Mouse (Mus musculus): Measurements from ENCODE around the gene Malrd1. TPM values are rescaled to one million over a fixed set of nuclear protein-coding genes. Genes with fewer than 3 reads are reported as not detected.
"Not testable (repeated sequence)": the region's sequence is repeated elsewhere in the genome, so short reads cannot be mapped to it uniquely, and the experiment has no call there.

Gene Malrd1
- polyA plus RNA-seq, 1 experiment from 2014 or later = 0.09 TPM

DNA sequence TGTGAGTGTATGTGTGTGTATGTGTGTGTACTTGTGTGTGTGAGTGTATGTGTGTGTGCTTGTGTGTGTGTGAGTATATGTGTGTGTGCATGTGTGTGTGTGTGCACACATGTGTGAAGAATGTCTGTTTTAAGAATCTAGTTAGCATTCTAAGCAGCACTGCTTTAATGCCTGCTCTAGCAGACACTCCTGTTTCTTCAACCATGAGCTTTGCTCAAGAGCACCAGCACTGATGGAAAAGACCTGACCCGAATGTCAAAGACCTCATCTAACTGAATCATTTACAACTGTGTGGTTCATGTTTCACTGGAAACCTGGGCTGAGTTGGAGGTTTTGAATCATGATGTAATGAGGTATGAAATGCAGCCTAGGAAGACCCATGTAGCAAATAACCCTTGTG, 406.1 kb downstream of the Malrd1 start:
- Histone ChIP-seq H3K4me3 (ENCODE audit: low read length) (no peak overlapping the region), H3K36me3 (ENCODE audit: control insufficient read depth, insufficient read depth, low read length) (no peaks in the 10 kb centered on the region), H3K4me2 (ENCODE audit: low read length) (no peak overlapping the region), H3K27me3 (replicated peaks; ENCODE audit: control insufficient read depth, insufficient read depth, low read length) (no peaks in the 10 kb centered on the region), H3K27ac (ENCODE audit: low read depth, low read length) (no peak overlapping the region), H3K9ac (ENCODE audit: low read depth, low read length) (no peak overlapping the region), H3K9me3 (ENCODE audit: control insufficient read depth, low read length) (no peaks in the 10 kb centered on the region), H3K4me1 (ENCODE audit: control insufficient read depth, insufficient read depth, low read depth, low read length) (no peaks in the 10 kb centered on the region)
- ATAC-seq = no peak
- WGBS = 69% methylated on average over 1 of the region's 1 CpGs

DNA sequence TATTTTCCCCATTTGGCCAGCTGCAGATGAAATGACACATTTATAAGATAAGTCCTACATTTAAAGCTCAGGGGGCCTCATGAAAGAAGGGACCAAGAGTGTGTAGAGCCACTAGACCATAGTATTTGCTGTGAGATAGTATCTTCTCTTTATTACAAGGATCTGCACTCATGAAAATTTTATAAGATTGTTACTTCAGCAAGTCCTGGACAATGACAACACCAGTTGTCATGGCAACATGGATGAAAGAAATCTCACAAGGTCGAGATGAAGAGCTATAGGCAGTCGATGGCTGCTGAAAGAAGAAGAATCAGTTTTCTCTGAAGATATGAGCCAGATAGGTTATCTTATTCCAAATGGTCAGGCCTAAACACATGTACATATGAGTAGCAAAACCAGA, 476.6 kb downstream of the Malrd1 start:
- WGBS = 29% methylated on average over 2 of the region's 2 CpGs
- Histone ChIP-seq H3K4me1 (ENCODE audit: control insufficient read depth, insufficient read depth, low read depth, low read length) (no peaks in the 10 kb centered on the region), H3K9me3 (ENCODE audit: control insufficient read depth, low read length) (no peaks in the 10 kb centered on the region), H3K27me3 (replicated peaks; ENCODE audit: control insufficient read depth, insufficient read depth, low read length) (no peaks in the 10 kb centered on the region), H3K36me3 (ENCODE audit: control insufficient read depth, insufficient read depth, low read length) (no peaks in the 10 kb centered on the region), H3K27ac (ENCODE audit: low read depth, low read length) (no peak overlapping the region), H3K9ac (ENCODE audit: low read depth, low read length) (no peak overlapping the region), H3K4me3 (ENCODE audit: low read length) (no peak overlapping the region), H3K4me2 (ENCODE audit: low read length) (no peak overlapping the region)
- no peak for ATAC-seq

- H3K27me3 ChIP-seq (replicated peaks; ENCODE audit: control insufficient read depth, insufficient read depth, low read length); H3K9me3 ChIP-seq (ENCODE audit: control insufficient read depth, low read length); H3K4me1 ChIP-seq (ENCODE audit: control insufficient read depth, insufficient read depth, low read depth, low read length); H3K4me3 ChIP-seq (ENCODE audit: low read length); H3K4me2 ChIP-seq (ENCODE audit: low read length); H3K27ac ChIP-seq (ENCODE audit: low read depth, low read length); H3K9ac ChIP-seq (ENCODE audit: low read depth, low read length); ATAC-seq; H3K36me3 ChIP-seq (ENCODE audit: control insufficient read depth, insufficient read depth, low read length): not testable (repeated sequence)
- WGBS = 85% methylated on average over 2 of the region's 2 CpGs
Measured at GRCm38 (mm10) chr2:16017046-16017445, 490.8 kb downstream of the Malrd1 start.

DNA sequence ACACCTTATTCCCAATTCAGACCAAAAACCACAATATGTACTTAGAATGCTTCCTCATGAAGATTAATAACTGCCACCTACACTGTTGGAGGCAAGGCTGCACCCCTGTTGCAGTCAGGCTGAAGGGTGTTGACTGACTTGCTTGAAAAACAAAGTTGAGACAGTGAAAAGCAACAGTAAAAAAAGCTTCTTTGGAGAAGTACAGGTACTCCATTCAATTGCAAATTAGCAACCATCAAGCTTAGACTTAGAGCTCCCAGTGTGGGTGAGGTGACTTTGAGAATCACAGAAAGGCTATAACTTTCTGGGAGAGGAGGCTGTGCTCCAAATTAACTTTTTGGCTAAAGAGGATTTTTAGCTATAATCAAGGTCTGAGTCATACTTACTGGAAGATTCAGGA, 491.4 kb downstream of the Malrd1 start:
- H3K9me3 ChIP-seq (ENCODE audit: control insufficient read depth, low read length); H3K36me3 ChIP-seq (ENCODE audit: control insufficient read depth, insufficient read depth, low read length): not testable (repeated sequence)

GRCm38 (mm10) chr2:16029752-16030151, 503.5 kb downstream of the Malrd1 start:
- Histone ChIP-seq H3K9me3 (ENCODE audit: control insufficient read depth, low read length) (no peaks in the 10 kb centered on the region), H3K4me3 (ENCODE audit: low read length) (no peak overlapping the region), H3K27ac (ENCODE audit: low read depth, low read length) (no peak overlapping the region), H3K9ac (ENCODE audit: low read depth, low read length) (no peak overlapping the region), H3K36me3 (ENCODE audit: control insufficient read depth, insufficient read depth, low read length) (no peaks in the 10 kb centered on the region), H3K4me2 (ENCODE audit: low read length) (no peak overlapping the region), H3K27me3 (replicated peaks; ENCODE audit: control insufficient read depth, insufficient read depth, low read length) (no peaks in the 10 kb centered on the region), H3K4me1 (ENCODE audit: control insufficient read depth, insufficient read depth, low read depth, low read length) (no peaks in the 10 kb centered on the region)
- WGBS = 44% methylated on average over 12 of the region's 12 CpGs
- ATAC-seq = no peak

More for the DNA sequence above, 491.4 kb downstream of the Malrd1 start:
- not testable (repeated sequence) for H3K27ac ChIP-seq (ENCODE audit: low read depth, low read length); H3K4me1 ChIP-seq (ENCODE audit: control insufficient read depth, insufficient read depth, low read depth, low read length); H3K4me3 ChIP-seq (ENCODE audit: low read length); H3K9ac ChIP-seq (ENCODE audit: low read depth, low read length); H3K4me2 ChIP-seq (ENCODE audit: low read length); ATAC-seq; H3K27me3 ChIP-seq (replicated peaks; ENCODE audit: control insufficient read depth, insufficient read depth, low read length)

- 61% methylated on average over 4 of the region's 4 CpGs for WGBS
- Histone ChIP-seq H3K27ac (ENCODE audit: low read depth, low read length) (no peak overlapping the region), H3K4me3 (ENCODE audit: low read length) (no peak overlapping the region), H3K4me1 (ENCODE audit: control insufficient read depth, insufficient read depth, low read depth, low read length) (no peaks in the 10 kb centered on the region), H3K9me3 (ENCODE audit: control insufficient read depth, low read length) (no peaks in the 10 kb centered on the region), H3K27me3 (replicated peaks; ENCODE audit: control insufficient read depth, insufficient read depth, low read length) (no peaks in the 10 kb centered on the region), H3K4me2 (ENCODE audit: low read length) (no peak overlapping the region), H3K36me3 (ENCODE audit: control insufficient read depth, insufficient read depth, low read length) (no peaks in the 10 kb centered on the region), H3K9ac (ENCODE audit: low read depth, low read length) (no peak overlapping the region)
- no peak for ATAC-seq
Measured at GRCm38 (mm10) chr2:16031559-16031958, 505.3 kb downstream of the Malrd1 start.

- WGBS = 71% methylated on average over 3 of the region's 3 CpGs
- H3K9ac ChIP-seq (ENCODE audit: low read depth, low read length) = no peak overlapping the region
- no peak for ATAC-seq
- H3K4me1 ChIP-seq (ENCODE audit: control insufficient read depth, insufficient read depth, low read depth, low read length) = no peaks in the 10 kb centered on the region
- no peak overlapping the region for H3K4me3 ChIP-seq (ENCODE audit: low read length)
- H3K4me2 ChIP-seq (ENCODE audit: low read length) = no peak overlapping the region
- no peaks in the 10 kb centered on the region for H3K27me3 ChIP-seq (replicated peaks; ENCODE audit: control insufficient read depth, insufficient read depth, low read length)
- no peaks in the 10 kb centered on the region for H3K9me3 ChIP-seq (ENCODE audit: control insufficient read depth, low read length)
- no peak overlapping the region for H3K27ac ChIP-seq (ENCODE audit: low read depth, low read length)
- no peaks in the 10 kb centered on the region for H3K36me3 ChIP-seq (ENCODE audit: control insufficient read depth, insufficient read depth, low read length)
Measured at GRCm38 (mm10) chr2:16032804-16033203, 506.5 kb downstream of the Malrd1 start.

- Histone ChIP-seq H3K27me3 (replicated peaks; ENCODE audit: control insufficient read depth, insufficient read depth, low read length) (no peaks in the 10 kb centered on the region), H3K27ac (ENCODE audit: low read depth, low read length) (no peak overlapping the region), H3K9ac (ENCODE audit: low read depth, low read length) (no peak overlapping the region), H3K9me3 (ENCODE audit: control insufficient read depth, low read length) (no peaks in the 10 kb centered on the region), H3K4me1 (ENCODE audit: control insufficient read depth, insufficient read depth, low read depth, low read length) (no peaks in the 10 kb centered on the region), H3K4me3 (ENCODE audit: low read length) (no peak overlapping the region), H3K36me3 (ENCODE audit: control insufficient read depth, insufficient read depth, low read length) (no peaks in the 10 kb centered on the region), H3K4me2 (ENCODE audit: low read length) (no peak overlapping the region)
- ATAC-seq = no peak
- WGBS = 60% methylated on average over 3 of the region's 3 CpGs
Measured at GRCm38 (mm10) chr2:16110696-16111095, 584.4 kb downstream of the Malrd1 start.

DNA sequence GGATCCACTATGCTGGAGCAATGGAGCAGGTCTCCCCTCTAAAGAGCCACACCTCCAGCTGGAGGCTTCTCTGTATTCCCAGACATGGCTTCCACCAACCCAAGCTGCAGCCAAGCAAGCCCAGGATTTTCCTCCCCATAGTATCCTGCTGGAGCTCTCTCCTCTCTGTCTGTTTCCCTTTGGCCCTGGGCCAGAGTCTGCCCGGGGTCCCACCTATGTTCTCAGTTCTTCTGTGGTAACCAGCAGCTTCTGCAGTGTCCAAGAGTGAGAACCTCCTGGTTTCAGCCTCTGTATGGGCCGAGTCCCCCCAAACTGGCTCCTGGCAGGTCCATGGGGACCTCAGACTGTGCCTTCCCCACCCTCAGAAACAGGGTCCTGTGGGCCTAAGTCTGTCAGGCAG, 587.1 kb downstream of the Malrd1 start:
- no peaks in the 10 kb centered on the region for H3K4me1 ChIP-seq (ENCODE audit: control insufficient read depth, insufficient read depth, low read depth, low read length)
- no peak overlapping the region for H3K4me3 ChIP-seq (ENCODE audit: low read length)
- H3K9ac ChIP-seq (ENCODE audit: low read depth, low read length) = no peak overlapping the region
- no peak for ATAC-seq
- no peak overlapping the region for H3K4me2 ChIP-seq (ENCODE audit: low read length)
- H3K36me3 ChIP-seq (ENCODE audit: control insufficient read depth, insufficient read depth, low read length) = no peaks in the 10 kb centered on the region
- 77% methylated on average over 2 of the region's 2 CpGs for WGBS
- H3K27me3 ChIP-seq (replicated peaks; ENCODE audit: control insufficient read depth, insufficient read depth, low read length) = no peaks in the 10 kb centered on the region
- no peaks in the 10 kb centered on the region for H3K9me3 ChIP-seq (ENCODE audit: control insufficient read depth, low read length)
- H3K27ac ChIP-seq (ENCODE audit: low read depth, low read length) = no peak overlapping the region

GRCm38 (mm10) chr2:16147999-16148398, 621.7 kb downstream of the Malrd1 start:
- H3K4me1 ChIP-seq (ENCODE audit: control insufficient read depth, insufficient read depth, low read depth, low read length) = no peaks in the 10 kb centered on the region
- WGBS = 79% methylated on average over 1 of the region's 1 CpGs

More at GRCm38 (mm10) chr2:16147999-16148398, 621.7 kb downstream of the Malrd1 start:
- ATAC-seq = no peak
- Histone ChIP-seq H3K36me3 (ENCODE audit: control insufficient read depth, insufficient read depth, low read length) (no peaks in the 10 kb centered on the region), H3K27me3 (replicated peaks; ENCODE audit: control insufficient read depth, insufficient read depth, low read length) (no peaks in the 10 kb centered on the region), H3K9me3 (ENCODE audit: control insufficient read depth, low read length) (no peaks in the 10 kb centered on the region), H3K4me2 (ENCODE audit: low read length) (no peak overlapping the region), H3K4me3 (ENCODE audit: low read length) (no peak overlapping the region), H3K9ac (ENCODE audit: low read depth, low read length) (no peak overlapping the region), H3K27ac (ENCODE audit: low read depth, low read length) (no peak overlapping the region)

Measured in hindbrain, embryonic 16.5 days (tissue).